Mouse (Mus musculus) lung, embryonic 15.5 days (tissue): Measurements from ENCODE around the gene D630039A03Rik. TPM values are rescaled to one million over a fixed set of nuclear protein-coding genes. Genes with fewer than 3 reads are reported as not detected.

Experiments
- ATAC-seq: fragments of 200-750 bp; cut with Nextera tagmentation; 2 replicates; pipeline ENCODE4 v1.8.0; 2017; ENCODE audit warnings: moderate number of reproducible peaks, borderline replicate concordance; ENCODE audit not compliant: low FRiP score, low TSS enrichment; ENCODE audit errors: extremely low read depth
- H3K27ac ChIP-seq: fragments of 300-500 bp; sonication (generic); 2 replicates; pipeline ENCODE4 v1.5.1; 2015; ENCODE audit warnings: moderate library complexity, mild to moderate bottlenecking, inconsistent platforms
- H3K27me3 ChIP-seq: fragments of 300-500 bp; sonication (generic); 2 replicates; pipeline ENCODE4 v1.6.1; 2015; ENCODE audit warnings: inconsistent platforms
- H3K36me3 ChIP-seq: fragments of 300-500 bp; sonication (generic); 2 replicates; pipeline ENCODE4 v1.6.1; 2015; ENCODE audit warnings: inconsistent platforms
- H3K4me1 ChIP-seq: fragments of 300-500 bp; sonication (generic); 2 replicates; pipeline ENCODE4 v1.6.1; 2015; ENCODE audit warnings: inconsistent platforms
- H3K4me2 ChIP-seq: fragments of 300-500 bp; sonication (generic); 2 replicates; pipeline ENCODE4 v1.6.1; 2015; ENCODE audit warnings: inconsistent platforms, mild to moderate bottlenecking, moderate library complexity
- H3K4me3 ChIP-seq: fragments of 300-500 bp; sonication (generic); 2 replicates; pipeline ENCODE4 v1.5.1; 2015; ENCODE audit warnings: mild to moderate bottlenecking, inconsistent platforms
- H3K9ac ChIP-seq: fragments of 300-500 bp; sonication (generic); 2 replicates; pipeline ENCODE4 v1.6.1; 2015; ENCODE audit warnings: inconsistent platforms
- H3K9me3 ChIP-seq: fragments of 300-500 bp; sonication (generic); 2 replicates; pipeline ENCODE4 v1.6.1; 2016; ENCODE audit warnings: inconsistent platforms
- WGBS: fragments of 180-500 bp; shearing (Covaris S2); methylation state at CpG from one replicate; pipeline ENCODE4 v1.1.7; 2015; 5-methylcytosine and 5-hydroxymethylcytosine counted together
- polyA plus RNA-seq: library from polyadenylated mRNA; unstranded; fragments of >200 nt; fragmentation: Nextera tagmentation; extraction: Ambion mirVana; gene quantifications from 2 replicates; pipeline ENCODE4 v1.2.1, GENCODE M21; 2015

D630039A03Rik gene
- 2.7 and 3.0 TPM in 2 replicates for polyA plus RNA-seq

- no peaks in the 10 kb centered on the region for H3K9me3 ChIP-seq
- peaks cover 25% of the 10 kb centered on the region for H3K4me1 ChIP-seq
- ATAC-seq, result no peak
- peak within 1 kb of the TSS; percentile 52 for H3K4me2 ChIP-seq
- no peaks in the 10 kb centered on the region for H3K36me3 ChIP-seq
- no peaks in the 10 kb centered on the region for H3K27me3 ChIP-seq
- peak within 1 kb of the TSS; percentile 22; the same call in 1 of the 2 replicates for H3K9ac ChIP-seq
- peak within 1 kb of the TSS; percentile 30 for H3K4me3 ChIP-seq
- peak within 1 kb of the TSS; percentile 89 for H3K27ac ChIP-seq
- WGBS, result 14% methylated on average over 9 of the region's 9 CpGs
Measured at GRCm38 (mm10) chr4:57916201-57916661, at the start of gene D630039A03Rik. Gene D630039A03Rik, minus strand, starts transcription at chr4:57916297.

- H3K4me1 ChIP-seq, result peaks cover 4% of the 10 kb centered on the region; the same call in 1 of the 2 replicates
- ATAC-seq, result no peak
- no peak overlapping the region for H3K4me2 ChIP-seq
- H3K27me3 ChIP-seq, result no peaks in the 10 kb centered on the region
- H3K4me3 ChIP-seq, result no peak overlapping the region
- no peaks in the 10 kb centered on the region for H3K9me3 ChIP-seq
- H3K27ac ChIP-seq, result no peak overlapping the region
- no peak overlapping the region for H3K9ac ChIP-seq
- 91% methylated on average over 4 of the region's 4 CpGs for WGBS
- H3K36me3 ChIP-seq, result no peaks in the 10 kb centered on the region
Measured at GRCm38 (mm10) chr4:57965516-57965915, 49.4 kb upstream of the D630039A03Rik start.

- Histone ChIP-seq H3K36me3 (no peaks in the 10 kb centered on the region), H3K27ac (no peak overlapping the region), H3K4me2 (no peak overlapping the region), H3K27me3 (no peaks in the 10 kb centered on the region), H3K4me1 (peaks cover 4% of the 10 kb centered on the region; the same call in 1 of the 2 replicates), H3K9ac (no peak overlapping the region), H3K9me3 (no peaks in the 10 kb centered on the region), H3K4me3 (no peak overlapping the region)
- 41% methylated on average over 1 of the region's 1 CpGs for WGBS
- no peak for ATAC-seq
Measured at GRCm38 (mm10) chr4:57964143-57964542, 48.0 kb upstream of the D630039A03Rik start.

GRCm38 (mm10) chr4:57959056-57959455 lies 43.0 kb upstream of the D630039A03Rik start:
- no peak overlapping the region for H3K27ac ChIP-seq
- no peaks in the 10 kb centered on the region for H3K9me3 ChIP-seq
- ATAC-seq, result no peak
- 85% methylated on average over 8 of the region's 8 CpGs for WGBS
- no peak overlapping the region for H3K9ac ChIP-seq
- no peak overlapping the region for H3K4me2 ChIP-seq
- H3K4me3 ChIP-seq, result no peak overlapping the region
- no peaks in the 10 kb centered on the region for H3K27me3 ChIP-seq
- H3K4me1 ChIP-seq, result peaks cover 24% of the 10 kb centered on the region
- H3K36me3 ChIP-seq, result no peaks in the 10 kb centered on the region

DNA sequence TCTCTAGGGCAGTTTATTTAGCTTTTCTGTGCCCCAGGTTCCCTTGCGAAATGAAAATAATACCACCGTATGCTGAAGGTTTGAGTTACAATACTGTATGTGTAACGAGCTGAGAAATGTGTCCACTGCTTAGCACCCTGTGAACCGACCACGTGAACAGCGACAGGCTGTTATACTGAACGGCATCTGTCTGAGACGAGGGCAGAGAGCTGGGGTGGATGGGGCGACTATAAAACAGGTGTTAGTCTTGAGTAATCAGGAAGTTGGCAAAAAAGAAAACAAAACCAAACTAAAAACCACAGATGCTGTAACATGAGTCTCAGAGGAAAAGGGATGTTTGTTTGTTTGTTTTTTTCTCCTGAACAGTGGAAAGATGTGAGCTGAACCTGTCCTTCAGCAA lies 42.0 kb upstream of the D630039A03Rik start:
- ATAC-seq, result no peak
- Histone ChIP-seq H3K4me3 (no peak overlapping the region), H3K36me3 (no peaks in the 10 kb centered on the region), H3K4me2 (no peak overlapping the region), H3K27ac (no peak overlapping the region), H3K9ac (no peak overlapping the region), H3K4me1 (peaks cover 30% of the 10 kb centered on the region), H3K27me3 (no peaks in the 10 kb centered on the region), H3K9me3 (no peaks in the 10 kb centered on the region)
- 58% methylated on average over 9 of the region's 9 CpGs for WGBS

DNA sequence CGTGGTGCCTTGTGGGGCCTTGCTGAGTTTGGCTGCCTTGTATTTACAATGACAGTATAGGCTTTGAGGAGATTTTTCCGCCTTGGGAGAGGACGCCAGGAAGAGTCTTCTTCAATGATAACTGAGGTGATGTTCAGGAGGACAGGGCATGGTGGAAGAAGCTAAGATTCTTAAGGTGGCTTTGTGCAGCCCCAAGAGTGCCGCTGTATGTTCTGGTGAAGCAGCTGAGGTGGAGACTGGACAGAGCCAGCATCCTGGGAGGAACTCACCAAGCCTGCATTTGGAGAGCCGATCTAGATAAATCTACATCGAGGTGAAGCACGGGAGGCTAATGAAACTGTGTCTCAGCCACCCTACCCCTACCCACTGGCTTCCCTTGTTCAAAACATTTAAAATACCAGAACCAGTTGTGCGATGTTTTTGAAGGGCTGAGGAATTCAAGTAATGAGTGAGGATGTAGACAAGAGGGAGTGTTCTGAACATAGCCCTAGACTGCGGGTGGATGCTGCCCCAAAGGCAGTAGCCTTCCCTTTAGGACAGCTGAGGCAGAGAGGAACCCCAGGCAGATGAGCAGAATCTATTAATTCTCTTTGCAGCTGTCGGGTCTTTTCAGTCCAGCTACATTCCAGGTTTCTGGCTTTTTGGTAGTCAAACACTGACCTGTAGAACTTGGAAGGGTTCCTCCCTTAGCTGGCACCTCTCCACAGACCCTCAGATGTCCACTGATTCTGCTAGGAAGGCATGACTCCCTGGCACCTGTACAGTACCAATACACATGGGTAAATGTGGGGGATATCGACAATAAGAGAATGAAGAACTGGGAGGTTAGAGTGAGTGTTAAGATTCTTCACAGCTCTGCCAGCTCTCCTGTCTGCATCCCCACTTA lies 41.3 kb upstream of the D630039A03Rik start:
- peak overlapping the region; percentile 52 for H3K9ac ChIP-seq
- ATAC-seq, result no peak
- 35% methylated on average over 11 of the region's 11 CpGs for WGBS

GRCm38 (mm10) chr4:57956029-57956960 lies 40.2 kb upstream of the D630039A03Rik start, which contains the start of gene Txn1:
Gene Txn1, minus strand, starts transcription at chr4:57956411.
- Histone ChIP-seq H3K9ac (peak within 1 kb of the TSS; percentile 82), H3K27ac (peak within 1 kb of the TSS; percentile 97), H3K9me3 (no peaks in the 10 kb centered on the region), H3K4me1 (peaks cover 30% of the 10 kb centered on the region), H3K36me3 (peaks cover 12% of the 10 kb centered on the region), H3K4me2 (peak within 1 kb of the TSS; percentile 67), H3K27me3 (no peaks in the 10 kb centered on the region), H3K4me3 (peak within 1 kb of the TSS; percentile 75)
- ATAC-seq, result peak; percentile 99
- WGBS, result under 1% methylated on average over 71 of the region's 71 CpGs

More for the DNA sequence above, 41.3 kb upstream of the D630039A03Rik start:
- Histone ChIP-seq H3K27me3 (no peaks in the 10 kb centered on the region), H3K4me2 (peak overlapping the region; percentile 67), H3K9me3 (no peaks in the 10 kb centered on the region), H3K4me3 (peak overlapping the region; percentile 75), H3K36me3 (peaks cover under 1% of the 10 kb centered on the region; the same call in 1 of the 2 replicates), H3K4me1 (peaks cover 30% of the 10 kb centered on the region), H3K27ac (peak overlapping the region; percentile 97)

DNA sequence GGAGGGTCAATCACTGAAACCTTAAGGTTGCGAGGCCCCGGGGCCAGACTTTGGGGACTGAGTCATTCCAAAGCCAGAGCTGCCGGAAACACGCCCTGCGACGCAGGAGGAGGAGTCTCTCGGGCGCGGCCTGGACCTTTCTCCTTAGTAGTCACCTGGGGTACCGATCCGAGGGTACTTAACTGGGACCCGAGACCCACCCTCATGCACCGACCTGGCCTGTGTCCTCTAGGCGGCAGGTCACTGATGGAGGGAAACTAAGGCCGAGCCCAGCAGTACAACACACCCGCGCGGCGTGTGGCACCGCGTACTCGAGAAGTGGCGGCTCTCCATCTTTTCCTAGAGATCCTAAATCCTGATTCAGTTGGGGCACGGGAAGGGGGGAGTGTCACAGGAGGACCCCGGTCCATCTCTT lies 39.5 kb upstream of the D630039A03Rik start:
- Histone ChIP-seq H3K9me3 (no peaks in the 10 kb centered on the region), H3K27me3 (no peaks in the 10 kb centered on the region), H3K4me3 (peak overlapping the region; percentile 75), H3K4me2 (peak overlapping the region; percentile 59), H3K27ac (peak overlapping the region; percentile 97), H3K36me3 (peaks cover 19% of the 10 kb centered on the region), H3K9ac (peak overlapping the region; percentile 82), H3K4me1 (peaks cover 30% of the 10 kb centered on the region)
- under 1% methylated on average over 25 of the region's 25 CpGs for WGBS
- ATAC-seq, result peak; percentile 9; the same call in 1 of the 2 replicates

GRCm38 (mm10) chr4:57954991-57955390 lies 38.9 kb upstream of the D630039A03Rik start:
- Histone ChIP-seq H3K4me2 (peak overlapping the region; percentile 59), H3K36me3 (peaks cover 25% of the 10 kb centered on the region), H3K9me3 (no peaks in the 10 kb centered on the region), H3K27me3 (no peaks in the 10 kb centered on the region), H3K9ac (peak overlapping the region; percentile 82; the same call in 1 of the 2 replicates), H3K4me1 (peaks cover 30% of the 10 kb centered on the region), H3K27ac (peak overlapping the region; percentile 97), H3K4me3 (peak overlapping the region; percentile 75)
- WGBS, result 62% methylated on average over 8 of the region's 8 CpGs
- ATAC-seq, result no peak

GRCm38 (mm10) chr4:57954580-57954979 lies 38.5 kb upstream of the D630039A03Rik start:
- Histone ChIP-seq H3K9ac (no peak overlapping the region), H3K27ac (0 out of 2 replicates have a peak overlapping the region, but pooled peaks have one; percentile 97), H3K4me1 (peaks cover 30% of the 10 kb centered on the region), H3K36me3 (peaks cover 29% of the 10 kb centered on the region), H3K4me2 (peak overlapping the region; percentile 59), H3K27me3 (no peaks in the 10 kb centered on the region), H3K4me3 (peak overlapping the region; percentile 75), H3K9me3 (no peaks in the 10 kb centered on the region)
- whole genome bisulfite sequencing, result 60% methylated on average over 6 of the region's 6 CpGs
- ATAC-seq, result no peak

- Histone ChIP-seq H3K4me3 (no peak overlapping the region), H3K36me3 (peaks cover 37% of the 10 kb centered on the region), H3K27me3 (no peaks in the 10 kb centered on the region), H3K4me1 (peaks cover 30% of the 10 kb centered on the region), H3K27ac (no peak overlapping the region), H3K9ac (no peak overlapping the region), H3K4me2 (no peak overlapping the region), H3K9me3 (no peaks in the 10 kb centered on the region)
- 95% methylated on average over 7 of the region's 7 CpGs for WGBS
- no peak for ATAC-seq
Measured at GRCm38 (mm10) chr4:57953796-57954195, 37.7 kb upstream of the D630039A03Rik start.
